Mouse (Mus musculus): ENCODE data around the gene Lrrc30.

DNA sequence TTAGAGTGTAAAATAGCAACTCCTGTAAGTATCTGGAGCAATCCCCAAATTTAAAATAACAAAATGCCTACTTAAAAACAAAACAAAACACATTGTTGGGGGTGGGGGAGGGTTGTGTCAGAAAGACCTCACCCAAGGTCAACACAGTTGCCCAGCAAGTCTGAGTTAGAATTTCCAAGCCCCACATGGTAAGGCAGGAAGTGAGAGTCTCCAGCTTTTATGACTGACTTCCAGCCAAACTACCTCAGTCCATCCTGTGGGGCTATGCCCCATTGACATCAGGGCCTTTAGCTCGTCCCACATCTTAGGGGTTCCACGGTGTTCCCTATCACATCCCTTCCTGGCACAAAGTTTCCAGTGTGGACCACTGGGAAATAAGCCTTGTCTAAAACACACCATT is 4.4 kb upstream of the Lrrc30 start:
- TF ChIP-seq CTCF (IDR thresholded peaks at IDR 0.05; ENCODE audit: control insufficient read depth, insufficient read depth, insufficient replicate concordance, low read depth, low read length) (no peak), POLR2A (IDR thresholded peaks at IDR 0.05; ENCODE audit: control insufficient read depth, low read depth, low read length) (no peak)
